Mouse (Mus musculus): ENCODE results near the gene Thsd7a. TPM values are rescaled to one million over a fixed set of nuclear protein-coding genes. Genes with fewer than 3 reads are reported as not detected.
A peak's percentile ranks its signal among the peaks of the same experiment; 100 is the strongest.

Thsd7a gene
- polyA plus RNA-seq, 1 experiment from 2014 or later: 7.1 TPM

- Histone ChIP-seq H3K27me3 (no peaks in the 10 kb centered on the region), H3K36me3 (no peaks in the 10 kb centered on the region), H3K9me3 (replicated peaks) (no peaks in the 10 kb centered on the region), H3K4me3 (replicated peaks) (no peak overlapping the region), H3K4me1 (no peaks in the 10 kb centered on the region), H3K4me2 (no peak overlapping the region), H3K27ac (no peak overlapping the region), H3K9ac (no peak overlapping the region)
- no peak for ATAC-seq (replicated peaks; ENCODE audit: low FRiP score)
- WGBS: 64% methylated on average over 4 of the region's 4 CpGs
Observed at GRCm38 (mm10) chr6:12416976-12417375, 332.2 kb downstream of the Thsd7a start.

GRCm38 (mm10) chr6:12404441-12404840 is 344.8 kb downstream of the Thsd7a start:
- H3K9ac ChIP-seq: no peak overlapping the region

GRCm38 (mm10) chr6:12402996-12403395 is 346.2 kb downstream of the Thsd7a start:
- Histone ChIP-seq H3K4me3 (replicated peaks) (no peak overlapping the region), H3K4me2 (no peak overlapping the region), H3K9me3 (replicated peaks) (no peaks in the 10 kb centered on the region), H3K9ac (no peak overlapping the region), H3K4me1 (no peaks in the 10 kb centered on the region), H3K27me3 (no peaks in the 10 kb centered on the region), H3K36me3 (no peaks in the 10 kb centered on the region), H3K27ac (no peak overlapping the region)
- ATAC-seq (replicated peaks; ENCODE audit: low FRiP score): peak; percentile 62; the same call in 1 of the 2 replicates
- WGBS: 83% methylated on average over 1 of the region's 1 CpGs

More at GRCm38 (mm10) chr6:12404441-12404840, 344.8 kb downstream of the Thsd7a start:
- Histone ChIP-seq H3K27me3 (no peaks in the 10 kb centered on the region), H3K9me3 (replicated peaks) (no peaks in the 10 kb centered on the region), H3K36me3 (no peaks in the 10 kb centered on the region), H3K4me1 (no peaks in the 10 kb centered on the region), H3K27ac (no peak overlapping the region), H3K4me3 (replicated peaks) (no peak overlapping the region), H3K4me2 (no peak overlapping the region)
- no peak for ATAC-seq (replicated peaks; ENCODE audit: low FRiP score)
- 81% methylated on average over 2 of the region's 2 CpGs for WGBS

- 88% methylated on average over 8 of the region's 8 CpGs for WGBS
Observed at GRCm38 (mm10) chr6:12397776-12398522, 351.3 kb downstream of the Thsd7a start.

GRCm38 (mm10) chr6:12393574-12394380 is 355.4 kb downstream of the Thsd7a start:
- ATAC-seq (replicated peaks; ENCODE audit: low FRiP score): no peak
- Histone ChIP-seq H3K4me1 (no peaks in the 10 kb centered on the region), H3K4me2 (no peak overlapping the region), H3K4me3 (replicated peaks) (no peak overlapping the region), H3K9ac (no peak overlapping the region), H3K9me3 (replicated peaks) (no peaks in the 10 kb centered on the region), H3K27ac (0 out of 2 replicates have a peak overlapping the region, but pooled peaks have one; percentile 18), H3K27me3 (no peaks in the 10 kb centered on the region), H3K36me3 (no peaks in the 10 kb centered on the region)
- WGBS: 56% methylated on average over 2 of the region's 2 CpGs

More at GRCm38 (mm10) chr6:12397776-12398522, 351.3 kb downstream of the Thsd7a start:
- Histone ChIP-seq H3K9me3 (replicated peaks) (no peaks in the 10 kb centered on the region), H3K9ac (no peak overlapping the region), H3K36me3 (no peaks in the 10 kb centered on the region), H3K4me2 (no peak overlapping the region), H3K27me3 (no peaks in the 10 kb centered on the region), H3K27ac (no peak overlapping the region), H3K4me3 (replicated peaks) (no peak overlapping the region), H3K4me1 (no peaks in the 10 kb centered on the region)
- no peak for ATAC-seq (replicated peaks; ENCODE audit: low FRiP score)

GRCm38 (mm10) chr6:12386731-12387130 is 362.5 kb downstream of the Thsd7a start:
- no peak for ATAC-seq (replicated peaks; ENCODE audit: low FRiP score)
- H3K4me3 ChIP-seq (replicated peaks): no peak overlapping the region
- WGBS: 97% methylated on average over 1 of the region's 1 CpGs

GRCm38 (mm10) chr6:12385591-12385990 is 363.6 kb downstream of the Thsd7a start:
- Histone ChIP-seq H3K4me3 (replicated peaks) (no peak overlapping the region), H3K27me3 (no peaks in the 10 kb centered on the region), H3K4me1 (no peaks in the 10 kb centered on the region), H3K36me3 (no peaks in the 10 kb centered on the region), H3K9me3 (replicated peaks) (no peaks in the 10 kb centered on the region), H3K27ac (no peak overlapping the region), H3K4me2 (no peak overlapping the region), H3K9ac (no peak overlapping the region)
- no peak for ATAC-seq (replicated peaks; ENCODE audit: low FRiP score)
- WGBS: 80% methylated on average over 3 of the region's 3 CpGs

More at GRCm38 (mm10) chr6:12386731-12387130, 362.5 kb downstream of the Thsd7a start:
- Histone ChIP-seq H3K27ac (no peak overlapping the region), H3K9ac (no peak overlapping the region), H3K4me1 (no peaks in the 10 kb centered on the region), H3K27me3 (no peaks in the 10 kb centered on the region), H3K4me2 (no peak overlapping the region), H3K36me3 (no peaks in the 10 kb centered on the region), H3K9me3 (replicated peaks) (no peaks in the 10 kb centered on the region)

- Histone ChIP-seq H3K27ac (no peak overlapping the region), H3K9me3 (replicated peaks) (no peaks in the 10 kb centered on the region), H3K27me3 (no peaks in the 10 kb centered on the region), H3K4me1 (no peaks in the 10 kb centered on the region), H3K4me2 (no peak overlapping the region), H3K4me3 (replicated peaks) (no peak overlapping the region), H3K36me3 (no peaks in the 10 kb centered on the region), H3K9ac (no peak overlapping the region)
- 88% methylated on average over 6 of the region's 6 CpGs for WGBS
- ATAC-seq (replicated peaks; ENCODE audit: low FRiP score): no peak
Observed at GRCm38 (mm10) chr6:12381136-12381778, 368.0 kb downstream of the Thsd7a start.

- no peak for ATAC-seq (replicated peaks; ENCODE audit: low FRiP score)
- Histone ChIP-seq H3K9ac (no peak overlapping the region), H3K27ac (no peak overlapping the region), H3K36me3 (no peaks in the 10 kb centered on the region), H3K4me3 (replicated peaks) (no peak overlapping the region), H3K9me3 (replicated peaks) (no peaks in the 10 kb centered on the region), H3K4me1 (no peaks in the 10 kb centered on the region), H3K4me2 (no peak overlapping the region), H3K27me3 (no peaks in the 10 kb centered on the region)
- 92% methylated on average over 2 of the region's 2 CpGs for WGBS
Observed at GRCm38 (mm10) chr6:12380717-12381116, 368.5 kb downstream of the Thsd7a start.

- WGBS: 37% methylated on average over 2 of the region's 2 CpGs
- Histone ChIP-seq H3K9ac (no peak overlapping the region), H3K27ac (no peak overlapping the region), H3K36me3 (no peaks in the 10 kb centered on the region), H3K4me1 (no peaks in the 10 kb centered on the region), H3K9me3 (replicated peaks) (no peaks in the 10 kb centered on the region), H3K27me3 (no peaks in the 10 kb centered on the region), H3K4me2 (no peak overlapping the region), H3K4me3 (replicated peaks) (no peak overlapping the region)
- ATAC-seq (replicated peaks; ENCODE audit: low FRiP score): no peak
Observed at GRCm38 (mm10) chr6:12358737-12359136, 390.5 kb downstream of the Thsd7a start.

GRCm38 (mm10) chr6:12353573-12353972 is 395.6 kb downstream of the Thsd7a start:
- 64% methylated on average over 2 of the region's 2 CpGs for WGBS
- Histone ChIP-seq H3K9ac (no peak overlapping the region), H3K27ac (no peak overlapping the region), H3K4me2 (no peak overlapping the region), H3K27me3 (no peaks in the 10 kb centered on the region), H3K36me3 (no peaks in the 10 kb centered on the region), H3K9me3 (replicated peaks) (no peaks in the 10 kb centered on the region), H3K4me3 (replicated peaks) (no peak overlapping the region), H3K4me1 (no peaks in the 10 kb centered on the region)
- ATAC-seq (replicated peaks; ENCODE audit: low FRiP score): no peak

All from kidney, embryonic 15.5 days (tissue).